Mouse (Mus musculus) thymus, postnatal 14 days (tissue): ENCODE measurements around the gene Tro.

ENCODE experiments used
- DNase-seq: peaks from one replicate; pipeline ENCODE4 v3.0.0; 2021

Gene Tro

DNA sequence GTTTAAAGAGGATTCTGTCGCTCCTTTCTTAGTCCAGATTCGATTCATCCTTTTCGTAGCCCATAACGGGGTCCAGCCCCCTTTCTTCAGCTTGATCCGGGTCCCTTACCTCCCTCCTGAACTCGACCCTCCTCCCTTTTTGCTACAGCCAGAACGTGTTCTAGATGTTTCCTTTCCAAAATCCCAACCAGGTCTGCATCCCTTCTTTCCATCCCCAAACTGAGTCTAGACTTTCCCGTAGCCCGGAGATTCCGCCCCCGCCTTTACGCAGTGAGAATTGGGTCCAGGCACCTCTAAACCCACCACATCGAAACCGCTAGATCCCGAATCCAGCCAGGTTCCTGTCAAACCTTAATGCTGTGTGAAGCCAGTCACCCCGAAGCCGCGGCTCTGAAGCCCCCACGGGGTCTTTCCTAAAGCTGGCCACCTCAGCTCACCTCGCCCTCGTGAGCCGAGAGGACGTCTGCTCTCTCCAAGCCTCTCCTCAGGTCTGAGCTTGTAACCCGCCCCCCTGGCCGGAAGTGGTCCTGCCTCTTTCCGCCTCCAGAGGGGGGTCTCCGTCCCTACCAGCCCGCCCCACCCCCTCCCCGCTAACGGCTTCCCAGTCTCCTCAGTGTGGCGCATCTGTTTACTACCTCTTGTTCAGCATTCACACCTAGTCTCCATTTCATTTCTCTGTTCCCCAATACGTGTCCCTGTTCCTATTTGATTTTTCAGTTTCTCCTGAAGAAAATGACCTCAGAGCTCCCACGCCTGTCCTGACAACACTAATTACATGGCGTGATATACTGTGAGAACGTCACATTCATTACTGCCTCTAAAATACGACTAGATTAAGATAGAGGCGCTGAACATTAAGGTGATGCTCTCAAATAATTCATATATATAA, at the start of gene Tro:
Gene Tro (minus strand): TSS at position 676 of the 889 bp plus-strand sequence.
- DNase-seq = peak; percentile 22

DNA sequence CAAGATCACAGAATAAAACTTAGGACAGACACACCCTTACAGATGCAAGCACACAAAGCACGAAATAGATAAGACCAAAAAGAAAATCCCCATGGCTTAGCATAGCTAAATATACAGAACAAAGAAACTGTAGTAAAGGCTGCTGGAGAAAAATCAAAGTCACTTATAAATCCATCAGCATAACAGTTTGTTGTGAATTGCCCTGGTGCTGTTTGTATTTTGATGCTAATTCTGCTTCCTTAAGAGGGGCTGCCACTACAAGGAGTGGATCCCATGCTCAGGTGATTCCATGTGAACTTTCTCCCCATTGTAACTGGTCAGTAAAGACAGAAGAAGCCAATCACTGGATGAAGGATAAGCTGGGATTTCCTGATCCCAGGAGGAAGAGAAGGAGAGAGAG, 20.1 kb upstream of the Tro start:
- no peak for DNase-seq

DNA sequence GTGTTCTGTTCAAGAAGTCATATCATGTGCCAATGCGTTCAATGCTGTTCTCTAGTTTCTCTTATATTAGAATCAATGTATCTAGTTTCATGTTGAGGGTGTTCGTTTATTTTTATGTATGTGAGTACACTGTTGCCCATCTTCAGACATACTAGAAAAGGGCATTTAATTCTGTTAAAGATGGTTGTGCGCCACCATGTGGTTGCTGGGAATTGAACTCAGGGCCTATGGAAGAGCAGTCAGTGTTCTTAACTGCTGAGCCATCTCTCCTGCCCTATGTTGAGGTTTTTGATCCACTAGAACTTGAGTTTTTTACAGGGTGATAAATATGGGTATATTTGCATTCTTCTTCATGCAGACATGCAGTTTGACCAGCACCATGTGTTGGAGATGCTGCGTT, 5.4 kb upstream of the Tro start:
- peak; percentile 27 for DNase-seq

DNA sequence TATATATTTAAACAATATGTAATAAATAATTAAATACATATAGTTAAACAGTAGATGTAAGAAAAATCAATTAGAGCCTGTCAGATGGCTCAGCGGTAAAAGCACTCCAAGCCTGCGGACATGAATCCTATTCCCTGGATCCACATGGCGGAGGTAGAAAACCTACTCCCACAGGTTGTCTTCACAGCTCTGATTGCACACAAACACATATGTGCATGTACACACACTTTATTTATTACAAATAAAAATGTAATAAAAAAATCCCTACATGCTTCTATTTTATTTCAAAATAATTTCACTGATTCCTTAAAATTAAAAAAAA, 375 bp upstream of the Tro start:
- DNase-seq = no peak

DNA sequence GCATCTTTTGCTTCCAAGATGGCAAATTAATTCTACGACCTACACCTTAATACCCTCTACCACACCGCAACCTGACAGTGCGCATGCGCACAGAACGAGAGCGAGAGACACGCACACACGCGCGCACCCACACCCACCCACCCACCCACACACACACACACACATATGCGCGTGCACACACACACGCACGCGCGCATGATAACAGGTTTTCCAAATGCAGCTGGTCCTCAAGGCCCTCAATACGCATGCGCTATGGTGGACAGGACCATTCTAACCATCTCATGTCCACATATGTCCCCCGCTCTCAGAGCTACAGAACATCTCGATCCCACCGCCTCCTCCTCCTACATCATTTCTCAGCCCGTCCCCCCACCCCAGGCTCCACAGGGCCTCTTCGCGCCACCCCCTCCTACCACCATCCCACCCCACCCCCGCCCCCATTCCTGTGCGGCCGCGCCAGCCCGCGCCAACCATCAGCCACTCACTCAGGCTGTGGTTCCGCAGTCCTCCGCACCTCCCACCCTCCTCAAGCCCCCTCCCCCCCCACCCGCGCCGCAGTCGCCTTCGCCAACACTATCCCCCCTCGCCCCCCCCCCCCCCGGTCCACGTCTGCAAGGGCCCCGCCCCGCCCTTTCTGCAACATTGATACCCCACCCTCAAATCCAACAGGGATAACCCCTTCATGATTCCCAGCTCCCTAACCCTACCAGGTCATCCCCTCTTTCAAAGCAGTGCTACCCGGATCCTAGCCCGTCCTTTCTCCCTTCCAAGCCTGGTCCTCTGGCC, 1.1 kb downstream of the Tro start:
- peak; percentile 2 for DNase-seq

DNA sequence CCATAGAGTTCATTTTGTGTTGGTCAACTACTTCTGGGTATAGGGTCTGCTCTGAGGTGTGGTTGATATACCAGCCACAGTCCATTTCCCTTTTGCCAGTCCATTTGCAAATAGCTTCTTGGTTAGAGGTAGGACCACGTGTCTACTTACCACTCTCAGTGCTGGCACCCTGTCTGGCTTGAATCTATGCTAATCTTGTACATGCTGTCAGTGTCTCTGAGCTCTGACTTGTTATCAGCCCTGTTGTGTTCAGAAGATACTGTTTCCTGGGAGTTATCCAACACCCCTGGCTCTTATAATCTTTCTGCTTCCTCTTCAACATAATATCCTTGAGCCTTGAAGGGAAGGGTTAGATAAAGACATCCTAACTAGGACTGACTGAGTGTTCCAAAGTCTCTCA, 21.0 kb downstream of the Tro start:
- DNase-seq = no peak

DNA sequence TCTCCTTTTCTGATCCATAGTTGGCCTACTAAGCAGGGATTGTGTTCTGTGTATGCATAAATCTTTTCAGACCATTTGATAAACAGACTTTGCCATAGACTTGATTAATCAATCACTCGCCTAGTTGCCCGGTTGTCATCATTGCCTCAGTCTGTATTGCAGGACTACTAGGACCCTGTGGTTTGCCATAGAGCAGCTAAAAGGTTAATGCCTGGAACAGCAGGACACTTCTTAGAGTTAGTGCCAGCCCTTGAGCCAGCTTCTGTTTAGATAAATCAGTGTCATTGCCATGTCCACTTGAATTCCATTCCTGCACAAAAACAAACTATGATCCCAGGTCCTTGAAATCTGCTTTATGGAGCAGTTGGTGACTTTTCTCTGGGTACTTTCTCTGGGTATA, 58.5 kb downstream of the Tro start:
- DNase-seq = no peak
